Mouse (Mus musculus) natural killer cell, adult 2 months (primary cell): ENCODE measurements at regions not wholly inside any gene's neighbourhood (a gene's known extent, or its start where the extent isn't known, plus 50 kb on each side); places are given as distances from the start of the nearest gene placed in this dataset.

ENCODE experiments used
- DNase-seq, 2 experiments: peaks; one replicate each; pipeline ENCODE4 v3.0.0; 2022; ENCODE audit warnings: low spot score in 2 of 2

GRCm38 (mm10) chr3:99716381-99716780 lies 168.8 kb upstream of the Spag17 start:
- DNase-seq, result no peak

- DNase-seq, result no peak
These were observed 147.0 kb upstream of the Spag17 start for GRCm38 (mm10) chr3:99738093-99738803.

- no peak for DNase-seq
These were observed 145.6 kb upstream of the Spag17 start for GRCm38 (mm10) chr3:99739654-99740053.

- no peak for DNase-seq
These were observed 143.7 kb upstream of the Spag17 start for GRCm38 (mm10) chr3:99741249-99742222.

GRCm38 (mm10) chr3:99749725-99750124 lies 135.5 kb upstream of the Spag17 start:
- DNase-seq, result no peak

- no peak for DNase-seq
These were observed 106.7 kb upstream of the Spag17 start for GRCm38 (mm10) chr3:99778526-99778925.

GRCm38 (mm10) chr3:99785955-99786529 lies 99.2 kb upstream of the Spag17 start:
- no peak for DNase-seq

GRCm38 (mm10) chr3:99791316-99791715 lies 93.9 kb upstream of the Spag17 start:
- DNase-seq, result no peak

GRCm38 (mm10) chr3:99793622-99794021 lies 91.6 kb upstream of the Spag17 start:
- DNase-seq, result no peak

GRCm38 (mm10) chr3:99795835-99796234 lies 89.4 kb upstream of the Spag17 start:
- DNase-seq, result no peak

- DNase-seq, result no peak
These were observed 87.4 kb upstream of the Spag17 start for GRCm38 (mm10) chr3:99797791-99798190.

- no peak for DNase-seq
These were observed 74.7 kb upstream of the Spag17 start for GRCm38 (mm10) chr3:99810532-99810931.

- no peak for DNase-seq
These were observed 73.9 kb upstream of the Spag17 start for GRCm38 (mm10) chr3:99811276-99811675.

GRCm38 (mm10) chr3:99812836-99813235 lies 72.4 kb upstream of the Spag17 start:
- DNase-seq, result no peak

- no peak for DNase-seq
These were observed 70.1 kb upstream of the Spag17 start for GRCm38 (mm10) chr3:99815115-99815514.

- no peak for DNase-seq
These were observed 67.2 kb upstream of the Spag17 start for GRCm38 (mm10) chr3:99817965-99818364.

- DNase-seq, result no peak
These were observed 62.5 kb upstream of the Spag17 start for GRCm38 (mm10) chr3:99822735-99823134.

GRCm38 (mm10) chr3:99823256-99823655 lies 62.0 kb upstream of the Spag17 start:
- no peak for DNase-seq
